Mouse (Mus musculus): ENCODE measurements at regions not wholly inside any gene's neighbourhood (a gene's known extent, or its start where the extent isn't known, plus 50 kb on each side); places are given as distances from the start of the nearest gene placed in this dataset.

- H3K36me3 ChIP-seq (ENCODE audit: control insufficient read depth, insufficient read depth, low read length) = no peaks in the 10 kb centered on the region
- H3K9ac ChIP-seq (ENCODE audit: low read depth, low read length) = no peak overlapping the region
- H3K27ac ChIP-seq (replicated peaks; ENCODE audit: insufficient read depth, low read depth, low read length) = no peak overlapping the region
- H3K27me3 ChIP-seq (ENCODE audit: control insufficient read depth, insufficient read depth, low read length) = no peaks in the 10 kb centered on the region
- H3K4me3 ChIP-seq (ENCODE audit: insufficient read depth, low read depth, low read length) = no peak overlapping the region
- H3K79me2 ChIP-seq (ENCODE audit: control insufficient read depth, insufficient read depth, low read length) = no peaks in the 10 kb centered on the region
- no peak for DNase-seq (ENCODE audit: extremely low read depth, low read depth, low spot score)
- no peaks in the 10 kb centered on the region for H3K4me1 ChIP-seq (ENCODE audit: control insufficient read depth, insufficient read depth, low read length)
- WGBS = 82% methylated on average over 8 of the region's 8 CpGs
- TF ChIP-seq POLR2A (IDR thresholded peaks at IDR 0.05; ENCODE audit: extremely low read depth, insufficient read depth, low read length) (no peak), CTCF (IDR thresholded peaks at IDR 0.05; ENCODE audit: low read depth, low read length) (no peak)
These were observed 210.4 kb upstream of the Amigo2 start for GRCm38 (mm10) chr15:97457468-97457867.

GRCm38 (mm10) chr15:97456991-97457390 is 209.9 kb upstream of the Amigo2 start:
- Histone ChIP-seq H3K9ac (ENCODE audit: low read depth, low read length) (no peak overlapping the region), H3K79me2 (ENCODE audit: control insufficient read depth, insufficient read depth, low read length) (no peaks in the 10 kb centered on the region), H3K27ac (replicated peaks; ENCODE audit: insufficient read depth, low read depth, low read length) (no peak overlapping the region), H3K36me3 (ENCODE audit: control insufficient read depth, insufficient read depth, low read length) (no peaks in the 10 kb centered on the region), H3K27me3 (ENCODE audit: control insufficient read depth, insufficient read depth, low read length) (no peaks in the 10 kb centered on the region), H3K4me3 (ENCODE audit: insufficient read depth, low read depth, low read length) (no peak overlapping the region), H3K4me1 (ENCODE audit: control insufficient read depth, insufficient read depth, low read length) (no peaks in the 10 kb centered on the region)
- DNase-seq (ENCODE audit: extremely low read depth, low read depth, low spot score) = no peak
- TF ChIP-seq CTCF (IDR thresholded peaks at IDR 0.05; ENCODE audit: low read depth, low read length) (no peak), POLR2A (IDR thresholded peaks at IDR 0.05; ENCODE audit: extremely low read depth, insufficient read depth, low read length) (no peak)
- 84% methylated on average over 16 of the region's 16 CpGs for WGBS

GRCm38 (mm10) chr15:97455672-97456071 is 208.6 kb upstream of the Amigo2 start:
- WGBS = 58% methylated on average over 5 of the region's 5 CpGs
- Histone ChIP-seq H3K27me3 (ENCODE audit: control insufficient read depth, insufficient read depth, low read length) (no peaks in the 10 kb centered on the region), H3K36me3 (ENCODE audit: control insufficient read depth, insufficient read depth, low read length) (no peaks in the 10 kb centered on the region), H3K27ac (replicated peaks; ENCODE audit: insufficient read depth, low read depth, low read length) (no peak overlapping the region), H3K4me3 (ENCODE audit: insufficient read depth, low read depth, low read length) (no peak overlapping the region), H3K79me2 (ENCODE audit: control insufficient read depth, insufficient read depth, low read length) (no peaks in the 10 kb centered on the region), H3K4me1 (ENCODE audit: control insufficient read depth, insufficient read depth, low read length) (no peaks in the 10 kb centered on the region), H3K9ac (ENCODE audit: low read depth, low read length) (no peak overlapping the region)
- TF ChIP-seq POLR2A (IDR thresholded peaks at IDR 0.05; ENCODE audit: extremely low read depth, insufficient read depth, low read length) (no peak), CTCF (IDR thresholded peaks at IDR 0.05; ENCODE audit: low read depth, low read length) (no peak)
- no peak for DNase-seq (ENCODE audit: extremely low read depth, low read depth, low spot score)

- H3K79me2 ChIP-seq (ENCODE audit: control insufficient read depth, insufficient read depth, low read length) = no peaks in the 10 kb centered on the region
- H3K9ac ChIP-seq (ENCODE audit: low read depth, low read length) = no peak overlapping the region
- H3K27me3 ChIP-seq (ENCODE audit: control insufficient read depth, insufficient read depth, low read length) = no peaks in the 10 kb centered on the region
- 87% methylated on average over 3 of the region's 3 CpGs for WGBS
- no peaks in the 10 kb centered on the region for H3K36me3 ChIP-seq (ENCODE audit: control insufficient read depth, insufficient read depth, low read length)
- H3K4me3 ChIP-seq (ENCODE audit: insufficient read depth, low read depth, low read length) = no peak overlapping the region
- no peaks in the 10 kb centered on the region for H3K4me1 ChIP-seq (ENCODE audit: control insufficient read depth, insufficient read depth, low read length)
- no peak for DNase-seq (ENCODE audit: extremely low read depth, low read depth, low spot score)
- TF ChIP-seq CTCF (IDR thresholded peaks at IDR 0.05; ENCODE audit: low read depth, low read length) = no peak
- TF ChIP-seq POLR2A (IDR thresholded peaks at IDR 0.05; ENCODE audit: extremely low read depth, insufficient read depth, low read length) = no peak
- H3K27ac ChIP-seq (replicated peaks; ENCODE audit: insufficient read depth, low read depth, low read length) = no peak overlapping the region
These were observed 202.6 kb upstream of the Amigo2 start for GRCm38 (mm10) chr15:97449724-97450123.

GRCm38 (mm10) chr15:97449001-97449400 is 201.9 kb upstream of the Amigo2 start:
- no peaks in the 10 kb centered on the region for H3K27me3 ChIP-seq (ENCODE audit: control insufficient read depth, insufficient read depth, low read length)
- no peak overlapping the region for H3K27ac ChIP-seq (replicated peaks; ENCODE audit: insufficient read depth, low read depth, low read length)
- no peaks in the 10 kb centered on the region for H3K36me3 ChIP-seq (ENCODE audit: control insufficient read depth, insufficient read depth, low read length)
- no peak overlapping the region for H3K9ac ChIP-seq (ENCODE audit: low read depth, low read length)
- DNase-seq (ENCODE audit: extremely low read depth, low read depth, low spot score) = peak; percentile 7
- H3K79me2 ChIP-seq (ENCODE audit: control insufficient read depth, insufficient read depth, low read length) = no peaks in the 10 kb centered on the region
- H3K4me1 ChIP-seq (ENCODE audit: control insufficient read depth, insufficient read depth, low read length) = no peaks in the 10 kb centered on the region
- WGBS = 73% methylated on average over 6 of the region's 6 CpGs
- no peak overlapping the region for H3K4me3 ChIP-seq (ENCODE audit: insufficient read depth, low read depth, low read length)
- TF ChIP-seq CTCF (IDR thresholded peaks at IDR 0.05; ENCODE audit: low read depth, low read length) (no peak), POLR2A (IDR thresholded peaks at IDR 0.05; ENCODE audit: extremely low read depth, insufficient read depth, low read length) (no peak)

- Histone ChIP-seq H3K36me3 (ENCODE audit: control insufficient read depth, insufficient read depth, low read length) (no peaks in the 10 kb centered on the region), H3K9ac (ENCODE audit: low read depth, low read length) (no peak overlapping the region), H3K79me2 (ENCODE audit: control insufficient read depth, insufficient read depth, low read length) (no peaks in the 10 kb centered on the region), H3K4me3 (ENCODE audit: insufficient read depth, low read depth, low read length) (no peak overlapping the region), H3K27ac (replicated peaks; ENCODE audit: insufficient read depth, low read depth, low read length) (no peak overlapping the region), H3K4me1 (ENCODE audit: control insufficient read depth, insufficient read depth, low read length) (no peaks in the 10 kb centered on the region), H3K27me3 (ENCODE audit: control insufficient read depth, insufficient read depth, low read length) (no peaks in the 10 kb centered on the region; the same call in 1 of the 2 replicates)
- TF ChIP-seq CTCF (IDR thresholded peaks at IDR 0.05; ENCODE audit: low read depth, low read length) (no peak), POLR2A (IDR thresholded peaks at IDR 0.05; ENCODE audit: extremely low read depth, insufficient read depth, low read length) (no peak)
- 78% methylated on average over 5 of the region's 5 CpGs for WGBS
- no peak for DNase-seq (ENCODE audit: extremely low read depth, low read depth, low spot score)
These were observed 201.3 kb upstream of the Amigo2 start for GRCm38 (mm10) chr15:97448243-97448880.
